Mouse (Mus musculus) bone marrow macrophage, adult 2 months (primary cell): ENCODE data around the gene Nudt16l1.

Source experiments
- CTCF ChIP-seq: IDR thresholded peaks from 2 replicates; pipeline ENCODE4 v1.5.1; 2012; ENCODE audit warnings: low read depth, mild to moderate bottlenecking, low read length, moderate library complexity
- POLR2A ChIP-seq: IDR thresholded peaks from 2 replicates; pipeline ENCODE4 v1.6.1; 2012; ENCODE audit warnings: mild to moderate bottlenecking, low read depth, low read length, borderline replicate concordance

DNA sequence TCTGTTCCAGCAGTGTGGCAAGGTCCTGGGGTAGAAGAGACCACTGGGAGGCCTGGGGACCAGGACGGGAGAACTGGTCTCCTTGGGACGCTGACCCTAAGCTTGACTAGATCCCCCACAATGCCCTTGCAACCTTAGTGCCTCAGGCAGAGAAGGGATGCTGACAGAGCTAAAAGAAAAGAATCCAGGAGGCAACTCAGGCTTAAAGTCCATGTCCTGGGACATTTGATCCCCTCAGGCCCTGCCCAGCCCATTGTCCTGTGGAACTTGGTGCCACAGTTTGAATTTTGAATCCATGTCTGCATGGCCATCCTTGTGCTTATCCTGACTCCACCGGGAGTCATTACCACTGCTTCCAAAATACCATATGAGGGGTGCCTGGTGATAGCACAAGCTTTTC is 7.6 kb downstream of the Nudt16l1 start:
- TF ChIP-seq CTCF (no peak), POLR2A (no peak)
